Mouse (Mus musculus) testis, postnatal 14 days (tissue): ENCODE measurements around the gene Arntl.

Experiments
- DNase-seq: peaks from one replicate; pipeline ENCODE4 v3.0.0; 2021; ENCODE audit warnings: low spot score

Arntl gene

GRCm38 (mm10) chr7:113208388-113208753 lies 1.1 kb downstream of the Arntl start:
- DNase-seq: no peak

- no peak for DNase-seq
These were observed 3.2 kb downstream of the Arntl start for GRCm38 (mm10) chr7:113210441-113210840.

- DNase-seq: no peak
These were observed 7.2 kb downstream of the Arntl start for GRCm38 (mm10) chr7:113214245-113215169.

- DNase-seq: no peak
These were observed 8.9 kb downstream of the Arntl start for GRCm38 (mm10) chr7:113216152-113216551.

- DNase-seq: no peak
These were observed 12.2 kb downstream of the Arntl start for GRCm38 (mm10) chr7:113219416-113219815.

GRCm38 (mm10) chr7:113219864-113220263 lies 12.6 kb downstream of the Arntl start:
- no peak for DNase-seq

- DNase-seq: no peak
These were observed 13.5 kb downstream of the Arntl start for GRCm38 (mm10) chr7:113220691-113221238.

- no peak for DNase-seq
These were observed 15.6 kb downstream of the Arntl start for GRCm38 (mm10) chr7:113222821-113223220.

- no peak for DNase-seq
These were observed 17.4 kb downstream of the Arntl start for GRCm38 (mm10) chr7:113224620-113225019.

GRCm38 (mm10) chr7:113228498-113228897 lies 21.2 kb downstream of the Arntl start:
- DNase-seq: no peak

- no peak for DNase-seq
These were observed 28.9 kb downstream of the Arntl start for GRCm38 (mm10) chr7:113236135-113236534.

- no peak for DNase-seq
These were observed 31.1 kb downstream of the Arntl start for GRCm38 (mm10) chr7:113238365-113238764.

- DNase-seq: no peak
These were observed 32.3 kb downstream of the Arntl start for GRCm38 (mm10) chr7:113239448-113240130.

GRCm38 (mm10) chr7:113240438-113240837 lies 33.2 kb downstream of the Arntl start:
- no peak for DNase-seq

GRCm38 (mm10) chr7:113241901-113242661 lies 34.8 kb downstream of the Arntl start:
- DNase-seq: no peak

GRCm38 (mm10) chr7:113242688-113243087 lies 35.4 kb downstream of the Arntl start:
- DNase-seq: no peak

GRCm38 (mm10) chr7:113245144-113245543 lies 37.9 kb downstream of the Arntl start:
- DNase-seq: no peak

- peak; percentile 15 for DNase-seq
These were observed 39.2 kb downstream of the Arntl start for GRCm38 (mm10) chr7:113246512-113246911.

- no peak for DNase-seq
These were observed 39.9 kb downstream of the Arntl start for GRCm38 (mm10) chr7:113247167-113247566.

GRCm38 (mm10) chr7:113249134-113249825 lies 42.0 kb downstream of the Arntl start:
- no peak for DNase-seq

GRCm38 (mm10) chr7:113250433-113250991 lies 43.2 kb downstream of the Arntl start:
- no peak for DNase-seq
